ENCODE assay signal across 8 mouse cellular contexts in the genomic region with DNA sequence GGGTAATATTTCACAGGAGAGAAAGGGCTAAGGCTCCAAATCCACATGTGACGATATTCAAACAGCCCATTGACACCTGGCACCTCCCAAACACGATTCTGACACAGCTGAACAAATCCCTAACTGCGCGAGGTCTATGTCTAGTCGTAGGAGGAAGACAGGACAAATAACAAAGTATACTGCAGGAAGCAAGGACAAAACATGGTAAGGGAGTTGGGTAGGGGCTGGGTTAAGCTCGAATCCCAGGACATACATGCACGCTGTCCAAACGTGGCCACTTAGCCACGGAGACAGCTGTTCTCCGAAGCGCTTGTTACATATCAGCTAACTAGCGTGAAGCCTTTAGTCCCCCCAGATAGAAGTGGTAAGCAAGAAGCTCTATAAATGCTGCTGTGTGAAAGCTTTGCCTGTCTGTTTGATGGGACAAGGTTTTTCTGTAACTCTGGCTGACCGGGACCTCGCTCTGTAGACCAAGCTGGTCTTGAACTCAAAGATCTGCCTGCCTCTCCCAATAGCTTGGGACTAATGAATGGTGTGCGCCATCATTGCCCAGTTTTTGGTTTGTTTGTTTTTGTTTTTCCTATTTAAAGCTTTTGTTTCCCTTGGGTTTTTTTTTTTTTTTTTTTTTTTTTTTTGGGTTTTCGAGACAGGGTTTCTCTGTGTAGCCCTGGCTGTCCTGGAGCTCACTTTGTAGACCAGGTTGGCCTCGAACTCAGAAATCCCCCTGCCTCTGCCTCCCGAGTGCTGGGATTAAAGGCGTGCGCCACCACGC. TPM values are rescaled to one million over a fixed set of nuclear protein-coding genes. Genes with fewer than 3 reads are reported as not detected.
DNase-seq lines count a peak whose midpoint lies in the region; ATAC-seq and TF ChIP-seq lines count a peak whose summit lies in the region.

No protein-coding gene starts in this region.

- no peak for TF ChIP-seq CTCF in liver, embryonic 14.5 days (IDR thresholded peaks at IDR 0.05; ENCODE audit: low read depth)

- H3K27me3 ChIP-seq in kidney, embryonic 14.5 days (ENCODE audit: control insufficient read depth, insufficient read depth, low read length), result no peaks in the 10 kb centered on the region
- H3K27me3 ChIP-seq in heart, embryonic 15.5 days, result 0 out of 2 replicates have a peak, but pooled peaks cover 4% of the 10 kb centered on the region
- no peaks in the 10 kb centered on the region for H3K27me3 ChIP-seq in liver, embryonic 14.5 days (ENCODE audit: control insufficient read depth, insufficient read depth, low read length)
- H3K27me3 ChIP-seq in stomach, embryonic 16.5 days (ENCODE audit: control insufficient read depth, insufficient read depth, low read length), result no peaks in the 10 kb centered on the region

- WGBS in kidney, embryonic 14.5 days, result 35% methylated on average over 19 of the region's 21 CpGs
- WGBS in heart, embryonic 15.5 days, result 34% methylated on average over 20 of the region's 21 CpGs
- 31% methylated on average over 19 of the region's 21 CpGs for WGBS in liver, embryonic 14.5 days (ENCODE audit: insufficient replicate concordance)
- WGBS in stomach, embryonic 16.5 days, result 33% methylated on average over 20 of the region's 21 CpGs

- no peak for TF ChIP-seq EP300 in liver, embryonic 14.5 days (IDR thresholded peaks at IDR 0.05; ENCODE audit: low read depth)

- no peak for DNase-seq in kidney, adult 11 months
- no peak for DNase-seq in liver, embryonic 14.5 days (ENCODE audit: low read depth in 3 of 3, low spot score in 3 of 3)
- DNase-seq in gastrocnemius, adult 8-10 months (ENCODE audit: low spot score in 2 of 2), result no peak
- DNase-seq in urinary bladder, postnatal 10 days (ENCODE audit: low spot score), result no peak

- peaks cover 14% of the 10 kb centered on the region; the same call in 1 of the 2 replicates for H3K36me3 ChIP-seq in kidney, embryonic 14.5 days (ENCODE audit: control insufficient read depth, insufficient read depth, low read length)
- H3K36me3 ChIP-seq in heart, embryonic 15.5 days, result 0 out of 2 replicates have a peak, but pooled peaks cover 5% of the 10 kb centered on the region
- H3K36me3 ChIP-seq in liver, embryonic 14.5 days (replicated peaks; ENCODE audit: control insufficient read depth, insufficient read depth, low read depth), result peaks cover 12% of the 10 kb centered on the region
- no peaks in the 10 kb centered on the region for H3K36me3 ChIP-seq in stomach, embryonic 16.5 days (ENCODE audit: control insufficient read depth, insufficient read depth, low read length)

- no peaks in the 10 kb centered on the region for H3K9me3 ChIP-seq in kidney, embryonic 14.5 days (ENCODE audit: control insufficient read depth, low read length)
- H3K9me3 ChIP-seq in heart, embryonic 15.5 days (replicated peaks), result no peaks in the 10 kb centered on the region
- no peaks in the 10 kb centered on the region for H3K9me3 ChIP-seq in liver, embryonic 14.5 days (ENCODE audit: control insufficient read depth, low read length)
- no peaks in the 10 kb centered on the region for H3K9me3 ChIP-seq in stomach, embryonic 16.5 days (replicated peaks; ENCODE audit: control insufficient read depth, low read length)

- ATAC-seq in kidney, embryonic 14.5 days (ENCODE audit: low FRiP score, low TSS enrichment), result no peak
- no peak for ATAC-seq in heart, embryonic 15.5 days (replicated peaks; ENCODE audit: insufficient number of reproducible peaks, insufficient read depth, low FRiP score, low read depth)
- peak; percentile 15; the same call in 1 of the 2 replicates for ATAC-seq in liver, embryonic 14.5 days (ENCODE audit: insufficient read depth)
- ATAC-seq in stomach, embryonic 16.5 days (ENCODE audit: insufficient read depth, low FRiP score), result no peak

- H3K4me1 ChIP-seq in kidney, embryonic 14.5 days (ENCODE audit: control insufficient read depth, insufficient read depth, low read length), result peaks cover 13% of the 10 kb centered on the region
- peaks cover 10% of the 10 kb centered on the region; the same call in 1 of the 2 replicates for H3K4me1 ChIP-seq in brown adipose tissue, adult 24 weeks (ENCODE audit: control insufficient read depth, insufficient read depth, insufficient read length, low read length)
- H3K4me1 ChIP-seq in heart, embryonic 15.5 days (replicated peaks), result peaks cover 21% of the 10 kb centered on the region
- peaks cover 21 to 27% of the 10 kb centered on the region in 2 experiments for H3K4me1 ChIP-seq in liver, embryonic 14.5 days (replicated peaks; ENCODE audit: control insufficient read depth in 2 of 2, insufficient read depth in 2 of 2, low read length in 1 of 2)
- peaks cover 10% of the 10 kb centered on the region for H3K4me1 ChIP-seq in stomach, embryonic 16.5 days (ENCODE audit: control insufficient read depth, insufficient read depth, low read length)

- H3K4me2 ChIP-seq in kidney, embryonic 14.5 days (replicated peaks; ENCODE audit: low read depth, low read length), result peak overlapping the region; percentile 84
- peak overlapping the region; percentile 72 for H3K4me2 ChIP-seq in heart, embryonic 15.5 days
- peak overlapping the region; percentile 88 for H3K4me2 ChIP-seq in liver, embryonic 14.5 days (ENCODE audit: low read depth)
- peak overlapping the region; percentile 95 for H3K4me2 ChIP-seq in stomach, embryonic 16.5 days (ENCODE audit: low read depth, low read length)

- peak overlapping the region; percentile 98 for H3K9ac ChIP-seq in kidney, embryonic 14.5 days (ENCODE audit: low read depth, low read length)
- peak overlapping the region; percentile 45 for H3K9ac ChIP-seq in heart, embryonic 15.5 days
- peak overlapping the region; percentile 96 for H3K9ac ChIP-seq in liver, embryonic 14.5 days (replicated peaks)
- H3K9ac ChIP-seq in stomach, embryonic 16.5 days (ENCODE audit: low read length), result peak overlapping the region; percentile 90

- peak overlapping the region; percentile 97 for H3K4me3 ChIP-seq in kidney, embryonic 14.5 days (ENCODE audit: low read length)
- peak overlapping the region; percentile 96 for H3K4me3 ChIP-seq in brown adipose tissue, adult 24 weeks (ENCODE audit: insufficient read depth, low read depth, low read length)
- peak overlapping the region; percentile 98 for H3K4me3 ChIP-seq in heart, embryonic 15.5 days
- peak overlapping the region; percentile 87 to 93 for H3K4me3 ChIP-seq in liver, embryonic 14.5 days (ENCODE audit: insufficient read depth in 1 of 2, low read depth in 2 of 2, low read length in 2 of 2)
- H3K4me3 ChIP-seq in stomach, embryonic 16.5 days (replicated peaks; ENCODE audit: low read length), result peak overlapping the region; percentile 75

- peak overlapping the region; percentile 49 for H3K27ac ChIP-seq in kidney, embryonic 14.5 days (ENCODE audit: low read depth, low read length)
- H3K27ac ChIP-seq in brown adipose tissue, adult 24 weeks (replicated peaks; ENCODE audit: low read depth, low read length), result peak overlapping the region; percentile 70
- peak overlapping the region; percentile 88 for H3K27ac ChIP-seq in heart, embryonic 15.5 days
- H3K27ac ChIP-seq in liver, embryonic 14.5 days, result peak overlapping the region; percentile 59
- peak overlapping the region; percentile 45 for H3K27ac ChIP-seq in stomach, embryonic 16.5 days (ENCODE audit: low read length)

RNA-seq across cellular contexts. Expression of a gene that starts 0.5 kb away (rescaled TPM):
- polyA plus RNA-seq in kidney, embryonic 14.5 days (2014; fragmentation: Nextera tagmentation; extraction: Ambion mirVana), result 55.6 and 72.3 TPM in 2 replicates
- 55.3 and 59.9 TPM in 2 replicates for polyA plus RNA-seq in brown adipose tissue, adult 24 weeks (2012; ENCODE audit: insufficient read depth, insufficient read length, missing spikeins)
- polyA plus RNA-seq in heart, embryonic 15.5 days (2015; fragmentation: Nextera tagmentation; extraction: Ambion mirVana), result 57.5 and 65.2 TPM in 2 replicates
- 26.3 and 30.8 TPM in 2 replicates for polyA plus RNA-seq in liver, embryonic 14.5 days (2012; rRNA removed)
- 38.6 and 41.7 TPM in 2 replicates for polyA plus RNA-seq in liver, embryonic 14.5 days (2014; fragmentation: Nextera tagmentation; extraction: Ambion mirVana)
- polyA plus RNA-seq in stomach, embryonic 16.5 days (2015; fragmentation: Nextera tagmentation; extraction: Ambion mirVana), result 73.5 and 74.5 TPM in 2 replicates
- total RNA-seq in gastrocnemius, adult 8-10 months (2022), result 10 to 100 TPM; 53.0 to 58.9 (median 56.3) TPM

RNA-seq across cellular contexts. Expression of a gene that starts 6.2 kb away (rescaled TPM):
- not detected in 2 replicates for polyA plus RNA-seq in kidney, embryonic 14.5 days (2014; fragmentation: Nextera tagmentation; extraction: Ambion mirVana)
- polyA plus RNA-seq in brown adipose tissue, adult 24 weeks (2012; ENCODE audit: insufficient read depth, insufficient read length, missing spikeins), result not detected in 2 replicates
- not detected in 2 replicates for polyA plus RNA-seq in heart, embryonic 15.5 days (2015; fragmentation: Nextera tagmentation; extraction: Ambion mirVana)
- polyA plus RNA-seq in liver, embryonic 14.5 days (2012; rRNA removed), result 0.02 TPM in 1 of 2 replicates, not detected in the other
- polyA plus RNA-seq in liver, embryonic 14.5 days (2014; fragmentation: Nextera tagmentation; extraction: Ambion mirVana), result not detected in 2 replicates
- not detected in 2 replicates for polyA plus RNA-seq in stomach, embryonic 16.5 days (2015; fragmentation: Nextera tagmentation; extraction: Ambion mirVana)
- total RNA-seq in gastrocnemius, adult 8-10 months (2022), result under 1 TPM in 3 of 4 experiments, not detected in 1; 0.15 to 0.19 (median 0.18) TPM

RNA-seq across cellular contexts. Expression of a gene that starts 26.9 kb away (rescaled TPM):
- 35.9 and 39.6 TPM in 2 replicates for polyA plus RNA-seq in kidney, embryonic 14.5 days (2014; fragmentation: Nextera tagmentation; extraction: Ambion mirVana)
- polyA plus RNA-seq in brown adipose tissue, adult 24 weeks (2012; ENCODE audit: insufficient read depth, insufficient read length, missing spikeins), result 23.2 and 28.2 TPM in 2 replicates
- 22.2 and 24.3 TPM in 2 replicates for polyA plus RNA-seq in heart, embryonic 15.5 days (2015; fragmentation: Nextera tagmentation; extraction: Ambion mirVana)
- 12.3 and 15.3 TPM in 2 replicates for polyA plus RNA-seq in liver, embryonic 14.5 days (2012; rRNA removed)
- 25.5 and 25.6 TPM in 2 replicates for polyA plus RNA-seq in liver, embryonic 14.5 days (2014; fragmentation: Nextera tagmentation; extraction: Ambion mirVana)
- polyA plus RNA-seq in stomach, embryonic 16.5 days (2015; fragmentation: Nextera tagmentation; extraction: Ambion mirVana), result 33.4 and 40.6 TPM in 2 replicates
- 10 to 100 TPM in 3 of 4 experiments, 1 to 10 TPM in 1; 7.4 to 13.1 (median 11.4) TPM for total RNA-seq in gastrocnemius, adult 8-10 months (2022)

RNA-seq across cellular contexts. Expression of a gene that starts 47.5 kb away (rescaled TPM):
- 5.8 TPM in 2 replicates for polyA plus RNA-seq in kidney, embryonic 14.5 days (2014; fragmentation: Nextera tagmentation; extraction: Ambion mirVana)
- not detected in 2 replicates for polyA plus RNA-seq in brown adipose tissue, adult 24 weeks (2012; ENCODE audit: insufficient read depth, insufficient read length, missing spikeins)
- polyA plus RNA-seq in heart, embryonic 15.5 days (2015; fragmentation: Nextera tagmentation; extraction: Ambion mirVana), result 0.14 and 0.16 TPM in 2 replicates
- polyA plus RNA-seq in liver, embryonic 14.5 days (2012; rRNA removed), result 2.6 and 4.0 TPM in 2 replicates
- polyA plus RNA-seq in liver, embryonic 14.5 days (2014; fragmentation: Nextera tagmentation; extraction: Ambion mirVana), result 4.0 and 4.4 TPM in 2 replicates
- 0.76 and 1.1 TPM in 2 replicates for polyA plus RNA-seq in stomach, embryonic 16.5 days (2015; fragmentation: Nextera tagmentation; extraction: Ambion mirVana)
- under 1 TPM; 0.20 to 0.31 (median 0.22) TPM for total RNA-seq in gastrocnemius, adult 8-10 months (2022)

RNA-seq across cellular contexts. Expression of a gene that starts 48.1 kb away (rescaled TPM):
- 128 and 157 TPM in 2 replicates for polyA plus RNA-seq in kidney, embryonic 14.5 days (2014; fragmentation: Nextera tagmentation; extraction: Ambion mirVana)
- 33.2 and 33.9 TPM in 2 replicates for polyA plus RNA-seq in brown adipose tissue, adult 24 weeks (2012; ENCODE audit: insufficient read depth, insufficient read length, missing spikeins)
- 45.4 and 52.0 TPM in 2 replicates for polyA plus RNA-seq in heart, embryonic 15.5 days (2015; fragmentation: Nextera tagmentation; extraction: Ambion mirVana)
- 23.2 and 36.5 TPM in 2 replicates for polyA plus RNA-seq in liver, embryonic 14.5 days (2012; rRNA removed)
- polyA plus RNA-seq in liver, embryonic 14.5 days (2014; fragmentation: Nextera tagmentation; extraction: Ambion mirVana), result 84.1 and 96.0 TPM in 2 replicates
- 77.1 and 81.2 TPM in 2 replicates for polyA plus RNA-seq in stomach, embryonic 16.5 days (2015; fragmentation: Nextera tagmentation; extraction: Ambion mirVana)
- total RNA-seq in gastrocnemius, adult 8-10 months (2022), result 10 to 100 TPM; 11.0 to 18.6 (median 15.5) TPM

Comparison
In these comparisons a context has a peak if more than half of its experiments do, and no peak if none do; other contexts are left out.
1. H3K9ac ChIP-seq: peak in every context shown above with its lines; median percentile 98 in kidney, embryonic 14.5 days; 96 in liver, embryonic 14.5 days; 90 in stomach, embryonic 16.5 days; 45 in heart, embryonic 15.5 days.